17 mouse cellular contexts compared by ENCODE assay signal in the genomic region with DNA sequence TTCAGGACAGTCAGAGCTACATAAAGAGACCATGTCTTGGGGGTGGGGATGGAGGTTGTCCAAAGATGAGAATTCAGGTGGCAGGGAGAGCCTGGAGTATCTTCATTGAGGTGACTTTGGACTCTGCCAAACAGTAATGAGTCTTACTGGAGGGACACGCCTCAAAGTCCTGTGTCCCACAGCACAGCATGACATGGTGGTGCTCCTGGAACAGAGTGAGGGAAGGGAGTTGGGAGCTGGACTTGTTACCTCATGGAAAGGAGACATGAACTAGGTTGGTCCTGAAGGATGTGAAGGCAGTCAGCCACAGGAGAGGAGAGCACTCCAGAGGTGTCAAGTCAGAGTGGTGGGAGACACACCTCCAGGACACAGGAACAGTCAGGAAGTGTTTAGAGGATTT.
"Had no signal": no experiment of that assay in that cellular context is flagged by ENCODE, and none has a peak within 500 bp of the region (broad histone marks: within the 10 kb centered on the region; RNA-seq: fewer than 3 reads in every experiment).

No protein-coding gene starts in this region.

- H3K36me3 ChIP-seq: lung, embryonic 15.5 days; midbrain, embryonic 13.5 days; midbrain, embryonic 15.5 days; neural tube, embryonic 12.5 days; stomach, embryonic 15.5 days had no signal

- H3K27ac ChIP-seq: lung, embryonic 15.5 days; macrophage; midbrain, embryonic 13.5 days; midbrain, embryonic 15.5 days; neural tube, embryonic 12.5 days; stomach, embryonic 15.5 days; stomach, postnatal 0 days had no signal

- H3K4me1 ChIP-seq: lung, embryonic 15.5 days; midbrain, embryonic 13.5 days; midbrain, embryonic 15.5 days; neural tube, embryonic 12.5 days; stomach, embryonic 15.5 days had no signal

- H3K27me3 ChIP-seq: lung, embryonic 15.5 days; midbrain, embryonic 15.5 days; neural tube, embryonic 12.5 days; stomach, embryonic 15.5 days had no signal

- ATAC-seq: lung, postnatal 0 days; midbrain, embryonic 13.5 days; midbrain, embryonic 15.5 days had no signal

- H3K9me3 ChIP-seq: lung, embryonic 15.5 days; megakaryocyte, embryonic 14.5 days; midbrain, embryonic 13.5 days; midbrain, embryonic 15.5 days; neural tube, embryonic 12.5 days; stomach, embryonic 15.5 days had no signal

- H3K9ac ChIP-seq: lung, embryonic 15.5 days; midbrain, embryonic 13.5 days; midbrain, embryonic 15.5 days; neural tube, embryonic 12.5 days; stomach, embryonic 15.5 days had no signal

- H3K4me3 ChIP-seq: lung, embryonic 15.5 days; megakaryocyte, embryonic 14.5 days; midbrain, embryonic 13.5 days; midbrain, embryonic 15.5 days; neural tube, embryonic 12.5 days; stomach, embryonic 15.5 days had no signal

- H3K4me2 ChIP-seq: lung, embryonic 15.5 days; midbrain, embryonic 11.5 days; midbrain, embryonic 13.5 days; midbrain, embryonic 15.5 days; neural tube, embryonic 12.5 days; stomach, embryonic 15.5 days had no signal

- DNase-seq: lung, adult 2 months; lung, postnatal 14 days; lung, postnatal 36 days; right cerebral cortex, postnatal 14 days; thymus, adult 2 months; thymus, postnatal 25 days; thymus, postnatal 4 days had no signal
